Mouse (Mus musculus): Measurements from ENCODE around the gene Prr13. TPM values are rescaled to one million over a fixed set of nuclear protein-coding genes. Genes with fewer than 3 reads are reported as not detected.

Prr13 gene
- 109 and 123 TPM in 2 replicates for polyA plus RNA-seq (2012; rRNA removed)

DNA sequence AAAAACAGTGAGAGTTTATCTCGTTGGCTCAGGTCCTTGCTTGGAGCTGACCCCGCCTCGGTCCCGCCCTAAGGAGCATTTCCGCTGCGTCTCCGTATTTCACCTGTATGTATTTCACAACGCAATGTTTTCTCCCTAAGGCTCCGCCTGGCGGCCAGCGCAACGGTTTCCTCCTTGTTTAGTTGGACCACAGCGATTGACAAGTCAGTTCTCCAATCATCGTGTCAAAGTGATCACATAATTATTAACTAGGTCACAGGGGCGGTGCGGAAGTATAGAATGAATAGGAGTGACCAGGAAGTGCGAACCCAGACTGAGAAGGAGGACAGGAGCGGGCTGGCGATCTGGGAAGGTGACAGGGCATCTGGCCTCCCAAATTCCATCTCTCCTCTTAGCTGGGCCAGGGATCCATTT lies at the start of gene Prr13:
Gene Prr13, plus strand, starts transcription at position 125 of the 414 bp plus-strand sequence.
- Histone ChIP-seq H3K4me1 (replicated peaks; ENCODE audit: control insufficient read depth, insufficient read depth, low read length) (peaks cover 27% of the 10 kb centered on the region), H3K27ac (ENCODE audit: control insufficient read depth, insufficient read depth, low read length) (peak within 1 kb of the TSS; percentile 98), H3K27me3 (ENCODE audit: control insufficient read depth, insufficient read depth, low read length) (no peaks in the 10 kb centered on the region), H3K4me3 (ENCODE audit: control insufficient read depth, insufficient read depth, low read length) (peak within 1 kb of the TSS; percentile 40), H3K36me3 (ENCODE audit: control insufficient read depth, insufficient read depth, low read length) (no peaks in the 10 kb centered on the region)
- peak; percentile 88 for DNase-seq
- 3% methylated on average over 19 of the region's 19 CpGs for WGBS
- peak; percentile 61; the same call in 1 of the 2 replicates for TF ChIP-seq CTCF (IDR thresholded peaks at IDR 0.05; ENCODE audit: borderline replicate concordance, control insufficient read depth, extremely low read depth, insufficient read depth, low read length, poor library complexity)
- TF ChIP-seq POLR2A (IDR thresholded peaks at IDR 0.05; ENCODE audit: control insufficient read depth, extremely low read depth, insufficient read depth, low read length, poor library complexity): no peak

DNA sequence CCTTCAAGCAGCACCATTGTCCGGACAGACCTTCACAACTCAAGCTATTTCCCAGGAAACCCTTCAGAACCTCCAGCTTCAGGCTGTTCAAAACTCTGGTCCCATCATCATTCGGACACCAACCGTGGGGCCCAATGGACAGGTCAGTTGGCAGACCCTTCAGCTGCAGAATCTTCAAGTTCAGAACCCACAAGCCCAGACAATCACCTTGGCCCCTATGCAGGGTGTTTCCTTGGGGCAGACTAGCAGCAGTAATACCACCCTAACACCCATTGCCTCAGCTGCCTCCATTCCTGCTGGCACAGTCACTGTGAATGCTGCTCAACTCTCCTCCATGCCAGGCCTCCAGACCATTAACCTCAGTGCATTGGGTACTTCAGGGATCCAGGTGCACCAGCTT lies 49.5 kb upstream of the Prr13 start:
- peaks cover 45% of the 10 kb centered on the region for H3K36me3 ChIP-seq (ENCODE audit: control insufficient read depth, insufficient read depth, low read length)
- peaks cover 18% of the 10 kb centered on the region for H3K4me1 ChIP-seq (replicated peaks; ENCODE audit: control insufficient read depth, insufficient read depth, low read length)
- WGBS: 93% methylated on average over 3 of the region's 3 CpGs
- no peak overlapping the region for H3K27ac ChIP-seq (ENCODE audit: control insufficient read depth, insufficient read depth, low read length)
- no peak for DNase-seq
- TF ChIP-seq POLR2A (IDR thresholded peaks at IDR 0.05; ENCODE audit: control insufficient read depth, extremely low read depth, insufficient read depth, low read length, poor library complexity) (no peak), CTCF (IDR thresholded peaks at IDR 0.05; ENCODE audit: borderline replicate concordance, control insufficient read depth, extremely low read depth, insufficient read depth, low read length, poor library complexity) (no peak)
- H3K4me3 ChIP-seq (ENCODE audit: control insufficient read depth, insufficient read depth, low read length): no peak overlapping the region
- H3K27me3 ChIP-seq (ENCODE audit: control insufficient read depth, insufficient read depth, low read length): no peaks in the 10 kb centered on the region

DNA sequence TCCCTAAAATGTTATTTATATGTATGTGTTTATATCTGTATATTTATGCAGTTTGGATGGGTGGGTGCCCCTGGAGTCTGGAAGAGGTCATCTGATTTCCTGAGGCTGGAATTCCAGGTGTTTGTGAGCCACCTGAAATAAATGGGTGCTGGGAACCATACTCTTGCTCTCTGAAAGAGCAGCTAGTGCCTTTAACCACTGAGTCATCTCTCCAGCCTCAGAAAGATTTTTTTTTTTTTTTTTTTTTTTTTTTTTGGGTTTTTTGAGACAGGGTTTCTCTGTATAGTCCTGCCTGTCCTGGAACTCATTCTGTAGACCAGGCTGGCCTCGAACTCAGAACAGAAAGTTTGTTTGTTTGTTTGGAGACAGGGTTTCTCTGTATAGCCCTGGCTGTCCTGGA lies 47.8 kb upstream of the Prr13 start:
- no peak for DNase-seq
- no peak overlapping the region for H3K27ac ChIP-seq (ENCODE audit: control insufficient read depth, insufficient read depth, low read length)
- H3K4me3 ChIP-seq (ENCODE audit: control insufficient read depth, insufficient read depth, low read length): no peak overlapping the region
- WGBS: 93% methylated on average over 1 of the region's 1 CpGs
- H3K4me1 ChIP-seq (replicated peaks; ENCODE audit: control insufficient read depth, insufficient read depth, low read length): peaks cover 18% of the 10 kb centered on the region
- H3K36me3 ChIP-seq (ENCODE audit: control insufficient read depth, insufficient read depth, low read length): peaks cover 47% of the 10 kb centered on the region
- TF ChIP-seq POLR2A (IDR thresholded peaks at IDR 0.05; ENCODE audit: control insufficient read depth, extremely low read depth, insufficient read depth, low read length, poor library complexity) (no peak), CTCF (IDR thresholded peaks at IDR 0.05; ENCODE audit: borderline replicate concordance, control insufficient read depth, extremely low read depth, insufficient read depth, low read length, poor library complexity) (no peak)
- no peaks in the 10 kb centered on the region for H3K27me3 ChIP-seq (ENCODE audit: control insufficient read depth, insufficient read depth, low read length)

DNA sequence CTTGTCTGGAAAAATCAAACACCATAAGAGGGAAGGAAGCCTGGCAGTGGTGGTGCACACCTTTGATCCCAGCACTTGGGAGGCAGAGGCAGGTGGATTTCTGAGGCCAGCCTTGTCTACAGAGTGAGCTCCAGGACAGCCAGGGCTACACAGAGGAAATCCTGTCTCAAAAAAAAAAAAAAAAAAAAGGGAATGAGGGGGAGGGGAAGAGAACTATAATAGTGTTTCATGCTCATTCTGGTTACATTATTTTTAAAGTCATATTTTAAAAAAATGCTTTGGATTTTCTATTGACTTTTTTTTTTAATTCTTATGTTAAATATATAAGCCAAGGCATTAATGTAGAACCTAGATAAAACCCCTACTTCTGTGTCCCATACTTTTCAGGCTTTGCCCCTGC lies 45.1 kb upstream of the Prr13 start:
- Histone ChIP-seq H3K4me1 (replicated peaks; ENCODE audit: control insufficient read depth, insufficient read depth, low read length) (peaks cover 11% of the 10 kb centered on the region), H3K27me3 (ENCODE audit: control insufficient read depth, insufficient read depth, low read length) (no peaks in the 10 kb centered on the region), H3K36me3 (ENCODE audit: control insufficient read depth, insufficient read depth, low read length) (peaks cover 36% of the 10 kb centered on the region), H3K4me3 (ENCODE audit: control insufficient read depth, insufficient read depth, low read length) (no peak overlapping the region), H3K27ac (ENCODE audit: control insufficient read depth, insufficient read depth, low read length) (no peak overlapping the region)
- TF ChIP-seq CTCF (IDR thresholded peaks at IDR 0.05; ENCODE audit: borderline replicate concordance, control insufficient read depth, extremely low read depth, insufficient read depth, low read length, poor library complexity): no peak
- no peak for TF ChIP-seq POLR2A (IDR thresholded peaks at IDR 0.05; ENCODE audit: control insufficient read depth, extremely low read depth, insufficient read depth, low read length, poor library complexity)
- DNase-seq: no peak

DNA sequence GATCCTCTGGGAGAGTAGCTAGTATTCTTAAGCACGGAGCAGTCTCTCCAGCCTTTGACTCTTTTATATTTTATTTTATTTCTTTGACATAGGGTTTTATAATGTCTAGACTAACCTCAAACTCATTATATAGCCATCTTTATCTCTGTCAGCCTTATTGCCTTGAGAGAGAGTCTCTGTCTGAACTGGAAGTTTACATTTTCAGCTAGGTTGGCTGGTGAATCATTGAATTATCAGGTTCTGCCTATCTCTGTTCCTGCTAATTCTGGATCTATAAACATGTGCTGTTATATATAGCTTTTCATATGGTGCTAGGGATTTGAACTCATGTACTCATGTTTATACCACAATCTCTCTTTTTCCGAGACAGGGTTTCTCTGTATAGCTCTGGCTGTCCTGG lies 41.3 kb upstream of the Prr13 start:
- Histone ChIP-seq H3K4me3 (ENCODE audit: control insufficient read depth, insufficient read depth, low read length) (no peak overlapping the region), H3K27me3 (ENCODE audit: control insufficient read depth, insufficient read depth, low read length) (no peaks in the 10 kb centered on the region), H3K4me1 (replicated peaks; ENCODE audit: control insufficient read depth, insufficient read depth, low read length) (peaks cover 3% of the 10 kb centered on the region; the same call in 1 of the 2 replicates), H3K36me3 (ENCODE audit: control insufficient read depth, insufficient read depth, low read length) (peaks cover 18% of the 10 kb centered on the region), H3K27ac (ENCODE audit: control insufficient read depth, insufficient read depth, low read length) (no peak overlapping the region)
- DNase-seq: no peak
- TF ChIP-seq CTCF (IDR thresholded peaks at IDR 0.05; ENCODE audit: borderline replicate concordance, control insufficient read depth, extremely low read depth, insufficient read depth, low read length, poor library complexity): no peak
- no peak for TF ChIP-seq POLR2A (IDR thresholded peaks at IDR 0.05; ENCODE audit: control insufficient read depth, extremely low read depth, insufficient read depth, low read length, poor library complexity)
- WGBS: 89% methylated on average over 2 of the region's 2 CpGs

DNA sequence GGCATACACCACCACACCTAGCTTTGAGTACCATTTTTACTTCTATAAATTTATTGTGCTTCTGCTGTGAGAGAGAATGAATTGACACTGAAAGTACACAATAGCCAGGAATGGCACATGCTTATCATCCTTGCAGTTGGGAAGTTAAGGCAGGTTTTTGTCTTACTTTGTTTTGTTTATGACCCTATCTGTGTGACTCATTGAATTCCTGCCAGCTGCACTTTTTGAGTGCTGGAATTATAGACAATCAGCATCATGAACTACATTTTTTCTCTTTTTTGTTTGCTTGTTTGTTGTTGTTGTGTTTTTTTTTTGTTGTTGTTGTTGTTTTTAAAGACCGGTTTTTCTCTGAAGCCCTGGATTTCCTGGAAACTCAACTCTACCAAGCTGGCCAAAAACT lies 37.8 kb upstream of the Prr13 start:
- 33% methylated on average over 1 of the region's 1 CpGs for WGBS
- peaks cover 19% of the 10 kb centered on the region for H3K36me3 ChIP-seq (ENCODE audit: control insufficient read depth, insufficient read depth, low read length)

DNA sequence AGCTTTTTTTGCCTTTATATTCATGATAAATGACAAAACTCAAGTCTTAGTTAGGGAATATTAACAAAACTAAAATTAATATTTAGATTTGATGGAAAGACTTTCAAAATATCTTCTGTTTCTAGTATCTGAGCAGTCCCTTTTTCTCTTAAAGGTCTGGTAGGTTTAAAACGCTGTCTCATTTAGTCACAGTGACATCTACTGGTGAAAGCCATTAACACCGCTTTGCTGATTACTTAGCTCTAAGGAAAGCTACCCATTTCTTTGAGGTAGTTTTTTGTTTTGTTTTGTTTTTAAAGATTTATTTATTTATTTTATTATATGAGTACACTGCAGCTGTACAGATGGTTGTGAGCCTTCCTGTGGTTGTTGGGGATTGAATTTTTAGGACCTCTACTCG lies 37.4 kb upstream of the Prr13 start:
- H3K36me3 ChIP-seq (ENCODE audit: control insufficient read depth, insufficient read depth, low read length): peaks cover 24% of the 10 kb centered on the region
- H3K4me1 ChIP-seq (replicated peaks; ENCODE audit: control insufficient read depth, insufficient read depth, low read length): no peaks in the 10 kb centered on the region
- TF ChIP-seq POLR2A (IDR thresholded peaks at IDR 0.05; ENCODE audit: control insufficient read depth, extremely low read depth, insufficient read depth, low read length, poor library complexity): no peak
- TF ChIP-seq CTCF (IDR thresholded peaks at IDR 0.05; ENCODE audit: borderline replicate concordance, control insufficient read depth, extremely low read depth, insufficient read depth, low read length, poor library complexity): no peak
- DNase-seq: peak; percentile 48
- 51% methylated on average over 3 of the region's 3 CpGs for WGBS
- no peaks in the 10 kb centered on the region for H3K27me3 ChIP-seq (ENCODE audit: control insufficient read depth, insufficient read depth, low read length)
- H3K4me3 ChIP-seq (ENCODE audit: control insufficient read depth, insufficient read depth, low read length): no peak overlapping the region
- H3K27ac ChIP-seq (ENCODE audit: control insufficient read depth, insufficient read depth, low read length): no peak overlapping the region

More for the DNA sequence above, 37.8 kb upstream of the Prr13 start:
- Histone ChIP-seq H3K4me1 (replicated peaks; ENCODE audit: control insufficient read depth, insufficient read depth, low read length) (no peaks in the 10 kb centered on the region), H3K4me3 (ENCODE audit: control insufficient read depth, insufficient read depth, low read length) (no peak overlapping the region), H3K27ac (ENCODE audit: control insufficient read depth, insufficient read depth, low read length) (no peak overlapping the region), H3K27me3 (ENCODE audit: control insufficient read depth, insufficient read depth, low read length) (no peaks in the 10 kb centered on the region)
- no peak for DNase-seq
- TF ChIP-seq POLR2A (IDR thresholded peaks at IDR 0.05; ENCODE audit: control insufficient read depth, extremely low read depth, insufficient read depth, low read length, poor library complexity): no peak
- TF ChIP-seq CTCF (IDR thresholded peaks at IDR 0.05; ENCODE audit: borderline replicate concordance, control insufficient read depth, extremely low read depth, insufficient read depth, low read length, poor library complexity): no peak

All from thymus, adult 2 months (tissue).